In genomic region chr1:34011821-34012271, GRCm38 (mm10) we compare ENCODE assay signal across 8 mouse cellular contexts.
DNase-seq lines count a peak whose midpoint lies in the region; ATAC-seq lines count a peak whose summit lies in the region.

No protein-coding gene starts in this region.

- H3K4me2 ChIP-seq in liver, embryonic 16.5 days (ENCODE audit: low read depth, low read length), result peak overlapping the region; percentile 65
- H3K4me2 ChIP-seq in stomach, embryonic 15.5 days, result peak overlapping the region; percentile 97

- WGBS in liver, embryonic 16.5 days (ENCODE audit: insufficient replicate concordance), result 7% methylated on average over 16 of the region's 16 CpGs
- WGBS in stomach, embryonic 15.5 days, result 3% methylated on average over 16 of the region's 16 CpGs

- ATAC-seq in frontal cortex, adult (ENCODE audit: low TSS enrichment), result peak; percentile 11; the same call in 1 of the 2 replicates
- ATAC-seq in liver, embryonic 16.5 days (ENCODE audit: low read depth), result no peak
- peak; percentile 29; the same call in 1 of the 2 replicates for ATAC-seq in stomach, embryonic 15.5 days (ENCODE audit: insufficient read depth, low FRiP score, low read depth)

- H3K4me3 ChIP-seq in liver, embryonic 16.5 days (ENCODE audit: low read depth, low read length), result peak overlapping the region; percentile 59
- peak overlapping the region; percentile 69 for H3K4me3 ChIP-seq in stomach, embryonic 15.5 days (replicated peaks)

- no peak for DNase-seq in frontal cortex, postnatal 10 days (ENCODE audit: low spot score in 2 of 2)
- DNase-seq in CD4-positive, CD25-positive, alpha-beta regulatory T cell, adult 2 months (ENCODE audit: low read depth, low spot score), result peak; percentile 30
- DNase-seq in embryo, embryonic 10.5 days (ENCODE audit: low spot score), result peak; percentile 52
- peak; percentile 36 for DNase-seq in heart, postnatal 4 days
- DNase-seq in right cerebral cortex, postnatal 36 days (ENCODE audit: low spot score in 2 of 2), result no peak

- H3K27me3 ChIP-seq in liver, embryonic 16.5 days (ENCODE audit: control insufficient read depth, insufficient read depth, low read depth, low read length), result peaks cover 12% of the 10 kb centered on the region
- H3K27me3 ChIP-seq in stomach, embryonic 15.5 days (replicated peaks), result no peaks in the 10 kb centered on the region; the same call in 1 of the 2 replicates

- H3K4me1 ChIP-seq in liver, embryonic 16.5 days (ENCODE audit: control insufficient read depth, low read depth, low read length), result peaks cover 1% of the 10 kb centered on the region
- H3K4me1 ChIP-seq in stomach, embryonic 15.5 days, result peaks cover 8% of the 10 kb centered on the region; the same call in 1 of the 2 replicates

- no peaks in the 10 kb centered on the region for H3K9me3 ChIP-seq in liver, embryonic 16.5 days (replicated peaks; ENCODE audit: control insufficient read depth, low read length)
- no peaks in the 10 kb centered on the region for H3K9me3 ChIP-seq in stomach, embryonic 15.5 days

- H3K27ac ChIP-seq in liver, embryonic 16.5 days (ENCODE audit: low read length), result no peak overlapping the region
- H3K27ac ChIP-seq in stomach, embryonic 15.5 days, result no peak overlapping the region

- H3K9ac ChIP-seq in liver, embryonic 16.5 days (ENCODE audit: low read depth, low read length), result peak overlapping the region; percentile 44; the same call in 1 of the 2 replicates
- peak overlapping the region; percentile 46; the same call in 1 of the 2 replicates for H3K9ac ChIP-seq in stomach, embryonic 15.5 days

- no peaks in the 10 kb centered on the region for H3K36me3 ChIP-seq in liver, embryonic 16.5 days (ENCODE audit: control insufficient read depth, insufficient read depth)
- no peaks in the 10 kb centered on the region for H3K36me3 ChIP-seq in stomach, embryonic 15.5 days

Comparison
In these comparisons a context has a peak if more than half of its experiments do, and no peak if none do; other contexts are left out.
1. DNase-seq: peak in CD4-positive, CD25-positive, alpha-beta regulatory T cell, adult 2 months (single experiment), embryo, embryonic 10.5 days (single experiment) and heart, postnatal 4 days (single experiment); none in frontal cortex, postnatal 10 days (0 of 2) and right cerebral cortex, postnatal 36 days (0 of 2).